Mouse (Mus musculus) kidney, adult 9 months (tissue): ENCODE data around the gene Rasa3.

Experiments used
- DNase-seq: peaks from one replicate; pipeline ENCODE4 v3.0.0; 2022

Gene Rasa3

DNA sequence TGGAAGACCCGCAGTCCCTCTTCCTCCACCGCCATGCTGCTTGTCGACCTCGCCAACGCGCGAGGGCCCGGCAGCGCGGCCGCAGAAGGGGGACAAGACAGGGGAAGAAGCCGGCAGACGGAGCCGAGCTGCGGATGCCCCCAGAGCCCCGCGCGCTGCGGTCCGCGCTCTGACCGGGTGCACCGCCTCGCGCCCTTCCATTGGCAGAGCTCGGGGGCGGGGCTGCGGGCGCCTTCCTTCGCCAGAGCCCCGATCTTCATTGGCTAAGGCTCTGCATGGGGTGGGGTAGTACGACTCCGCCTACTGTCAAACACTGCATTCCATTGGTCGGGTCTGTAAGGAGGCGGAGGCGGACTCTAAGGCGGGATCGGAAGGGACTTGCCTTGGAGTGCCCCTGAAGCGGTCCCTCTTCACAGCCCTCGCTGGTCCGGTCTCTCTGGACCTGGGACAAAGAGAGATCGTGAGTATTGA lies at the start of gene Rasa3:
Gene Rasa3, minus strand, starts transcription at position 191 of the 471 bp plus-strand sequence.
- DNase-seq = peak; percentile 97

DNA sequence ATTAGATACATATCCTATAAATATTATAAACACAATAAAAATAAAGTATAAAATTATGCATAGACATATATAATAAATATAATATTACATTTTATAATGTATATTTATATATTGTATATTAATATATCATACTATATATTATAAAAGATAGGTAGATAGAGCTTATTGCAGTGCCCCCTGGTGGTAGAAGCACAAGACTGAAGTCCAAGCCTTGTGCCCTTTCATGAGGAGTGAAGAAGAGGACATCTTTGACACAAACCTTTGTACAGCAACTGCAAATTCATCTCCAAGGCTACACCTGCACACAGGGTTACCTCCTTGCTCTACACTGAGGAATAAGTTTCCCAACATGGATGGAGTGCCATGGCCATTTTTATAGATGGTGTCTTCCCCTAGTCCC lies 48.3 kb upstream of the Rasa3 start:
- peak; percentile 54 for DNase-seq

DNA sequence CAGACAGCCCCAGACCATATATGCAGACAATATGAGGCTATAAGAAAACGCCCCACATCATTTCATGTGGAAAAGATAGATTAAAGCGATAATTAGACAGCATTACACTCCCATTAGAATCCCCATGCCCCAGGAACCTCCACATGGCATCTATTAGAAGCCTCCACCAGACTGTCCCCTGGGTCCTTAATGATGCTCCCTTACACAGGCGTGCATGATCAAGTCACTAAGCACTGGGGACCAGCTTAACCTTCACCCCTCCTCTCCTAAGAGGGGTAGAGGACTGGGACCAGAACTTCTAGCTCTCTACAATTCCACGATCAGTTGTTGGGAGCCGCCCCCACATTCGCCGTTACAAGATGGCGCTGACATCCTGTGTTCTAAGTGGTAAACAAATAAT lies 41.6 kb upstream of the Rasa3 start:
- DNase-seq = no peak

DNA sequence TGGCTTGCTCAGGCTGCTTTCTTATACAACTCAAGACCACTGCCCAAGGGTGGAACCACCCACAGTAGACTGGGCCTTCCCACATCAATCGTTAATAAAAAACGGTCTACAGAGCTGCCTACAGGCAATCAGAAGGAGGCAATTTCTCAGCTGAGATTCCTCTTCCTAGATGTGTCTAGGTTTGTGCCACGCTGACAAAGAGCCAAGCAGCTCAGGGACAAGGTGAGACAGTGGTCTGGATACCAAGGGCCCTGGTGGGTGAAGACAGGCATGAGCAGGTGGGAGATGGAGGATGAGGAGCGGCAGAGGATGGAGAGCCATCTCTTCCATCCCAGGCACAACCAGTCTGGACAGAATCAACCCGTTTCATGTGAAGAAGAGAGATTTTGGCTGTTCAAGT lies 31.1 kb upstream of the Rasa3 start:
- no peak for DNase-seq

DNA sequence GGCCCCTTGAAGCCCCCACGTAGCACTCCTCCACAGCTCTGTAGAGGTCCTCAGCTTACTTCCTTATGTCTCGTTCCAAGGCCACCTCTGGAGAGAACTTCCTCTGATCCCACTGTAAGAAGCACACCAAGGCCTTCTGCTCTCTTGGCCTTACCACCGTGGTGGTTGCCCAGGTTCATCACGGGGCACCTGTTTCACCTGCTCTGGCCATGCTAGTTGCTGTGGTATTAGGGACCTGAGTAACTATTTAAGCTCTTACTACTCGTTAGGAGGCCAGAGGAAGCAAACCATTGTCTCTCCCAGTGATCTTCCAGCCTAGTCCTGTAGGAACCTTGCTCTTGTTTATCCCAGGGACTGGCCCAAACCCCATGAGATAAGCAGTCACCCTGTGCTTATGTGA lies 29.5 kb upstream of the Rasa3 start:
- DNase-seq = no peak

DNA sequence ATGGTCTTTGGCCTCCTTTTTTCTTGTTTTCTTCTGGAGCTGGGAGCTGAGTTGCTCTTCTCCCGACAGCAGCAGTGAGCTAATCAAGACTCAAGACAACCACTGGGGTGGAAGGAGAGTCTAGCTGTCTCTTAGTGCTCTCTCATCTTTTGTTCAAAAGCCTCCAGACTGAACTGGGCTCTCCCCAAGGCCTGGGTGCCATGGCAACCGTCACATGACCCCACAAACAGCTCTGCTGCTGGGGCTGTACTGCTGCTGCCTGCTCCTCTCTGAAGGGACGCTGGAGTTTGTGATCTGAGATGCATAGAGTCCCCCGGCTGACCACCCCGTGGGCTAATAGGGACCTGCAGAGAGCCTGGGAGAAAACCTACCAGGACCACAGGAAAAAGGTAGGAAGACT lies 28.3 kb upstream of the Rasa3 start, which contains the start of gene Cfap97d2:
Gene Cfap97d2, plus strand, starts transcription at position 222 of the 400 bp plus-strand sequence.
- no peak for DNase-seq

DNA sequence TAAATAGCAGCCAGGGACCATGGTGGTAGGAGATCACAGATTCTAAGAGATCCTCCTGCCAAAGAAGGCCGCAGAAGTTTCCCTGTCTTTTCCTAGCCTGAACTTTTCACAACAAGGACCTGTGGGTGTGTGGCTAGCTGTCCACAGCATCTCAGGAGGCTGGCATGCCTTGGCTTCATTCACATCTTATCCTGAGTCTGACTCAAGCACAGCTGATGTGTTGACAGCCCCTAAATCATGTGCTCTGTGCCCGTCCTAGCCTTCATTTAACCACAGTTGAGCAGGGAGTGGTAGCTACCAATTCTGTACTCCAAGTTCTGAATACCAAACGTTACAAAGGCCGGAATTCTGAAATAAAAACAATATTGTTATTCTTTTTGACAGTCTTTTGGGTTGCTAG lies 26.9 kb upstream of the Rasa3 start:
- no peak for DNase-seq

DNA sequence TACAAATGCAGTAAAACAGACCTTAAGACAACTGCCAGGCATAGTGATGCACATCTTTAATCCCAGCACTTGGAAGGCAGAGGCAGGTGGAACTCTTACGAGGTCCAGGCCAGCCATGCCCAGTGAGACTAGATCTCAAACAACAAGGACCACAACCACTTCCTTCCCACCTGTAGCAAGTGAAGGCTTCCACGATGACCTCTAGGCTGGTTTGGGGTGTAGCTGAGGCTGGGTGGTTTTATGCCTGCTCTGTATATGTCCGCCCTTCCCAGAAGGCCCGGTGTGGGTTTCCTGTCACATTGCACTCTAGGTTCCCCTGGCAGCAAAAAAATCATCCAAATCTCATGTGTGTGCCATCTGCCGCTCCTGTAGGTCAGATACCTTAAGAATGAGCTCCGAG lies 26.4 kb upstream of the Rasa3 start:
- no peak for DNase-seq

DNA sequence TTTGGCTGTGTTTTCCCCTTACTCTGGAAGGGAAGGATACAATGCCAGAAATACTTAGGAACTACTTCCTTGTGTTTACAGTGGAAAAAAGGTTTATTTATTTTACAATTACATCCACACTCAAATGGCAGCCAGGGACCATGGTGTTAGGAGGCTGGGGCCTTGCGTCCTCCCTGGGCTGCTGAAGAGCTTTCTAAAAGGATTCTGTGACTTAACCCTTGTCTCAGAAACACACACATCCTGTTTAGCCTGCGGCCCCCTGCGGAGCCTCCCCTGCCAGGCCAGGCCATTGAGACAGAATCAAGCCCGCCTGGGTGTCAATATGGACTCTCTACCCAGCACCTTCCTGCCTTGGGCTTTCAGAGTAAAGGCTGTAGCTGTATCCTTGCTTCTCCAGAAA lies 25.4 kb upstream of the Rasa3 start:
- no peak for DNase-seq

DNA sequence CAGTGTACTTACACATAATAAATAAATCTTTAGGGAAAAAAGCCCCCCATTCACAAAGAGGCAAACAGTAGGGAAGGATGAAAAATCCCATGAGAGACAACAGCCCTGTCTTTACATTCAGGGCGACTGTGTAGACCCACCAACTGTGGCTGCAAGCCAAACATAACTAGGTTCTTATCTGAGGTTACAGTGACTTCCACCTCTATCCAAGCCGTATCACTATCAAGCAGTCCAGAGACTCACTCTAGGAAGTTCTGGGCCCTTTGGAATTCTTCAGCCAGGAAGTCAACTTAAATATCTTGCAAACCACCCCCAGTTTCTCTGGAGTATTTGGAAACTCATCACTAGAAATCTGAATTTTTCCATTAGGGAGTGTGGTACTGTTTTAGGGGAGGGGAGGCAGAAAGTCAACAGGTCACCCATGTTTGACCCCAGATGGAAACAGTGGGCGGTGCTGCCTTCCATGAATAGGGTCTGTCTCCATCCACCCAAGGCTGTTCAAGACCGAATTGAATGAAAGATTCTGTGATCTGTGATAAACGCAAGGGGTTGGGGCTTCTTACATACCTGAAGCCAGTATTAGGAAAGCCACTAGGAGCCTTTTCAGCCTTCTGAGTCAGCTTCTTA lies 22.0 kb upstream of the Rasa3 start:
- DNase-seq = no peak

DNA sequence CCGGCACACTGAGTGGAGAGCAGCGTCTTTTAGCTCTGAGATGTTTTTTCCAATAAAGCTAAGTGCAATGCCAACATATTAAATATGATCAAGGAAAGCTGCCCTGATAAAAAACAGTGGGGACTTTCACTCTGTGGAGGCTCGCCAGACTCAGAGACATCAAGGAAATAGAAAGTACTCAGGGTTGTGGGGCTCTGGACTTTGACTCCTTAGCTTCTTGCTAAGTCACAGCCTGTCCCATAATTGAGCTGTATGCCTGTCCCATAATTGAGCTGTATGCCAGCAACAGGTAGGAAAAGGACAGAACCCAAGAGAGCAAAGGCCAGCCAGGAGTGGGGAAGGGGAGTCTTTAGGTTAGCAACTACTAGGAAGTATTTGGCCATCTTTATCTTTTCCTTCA lies 20.9 kb upstream of the Rasa3 start:
- no peak for DNase-seq

DNA sequence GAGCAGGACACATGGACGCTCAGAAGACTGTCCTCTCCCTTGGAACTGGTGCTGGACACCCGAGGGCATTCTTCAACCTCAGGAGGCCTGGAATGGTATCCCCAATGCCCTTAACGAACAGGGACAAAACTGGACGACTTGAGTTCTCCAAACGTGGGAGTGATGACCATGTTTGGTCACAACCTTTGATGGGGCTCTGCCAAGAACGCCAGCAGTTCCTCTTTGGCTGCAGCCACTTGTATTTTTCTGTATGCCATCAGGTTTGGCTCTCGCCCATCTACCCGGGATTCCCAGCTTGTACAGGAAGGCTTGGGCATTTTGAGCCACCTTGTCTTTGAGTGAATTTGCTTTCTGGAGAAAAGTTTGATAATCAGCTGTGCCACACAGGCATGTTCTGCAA lies 20.3 kb upstream of the Rasa3 start:
- no peak for DNase-seq

DNA sequence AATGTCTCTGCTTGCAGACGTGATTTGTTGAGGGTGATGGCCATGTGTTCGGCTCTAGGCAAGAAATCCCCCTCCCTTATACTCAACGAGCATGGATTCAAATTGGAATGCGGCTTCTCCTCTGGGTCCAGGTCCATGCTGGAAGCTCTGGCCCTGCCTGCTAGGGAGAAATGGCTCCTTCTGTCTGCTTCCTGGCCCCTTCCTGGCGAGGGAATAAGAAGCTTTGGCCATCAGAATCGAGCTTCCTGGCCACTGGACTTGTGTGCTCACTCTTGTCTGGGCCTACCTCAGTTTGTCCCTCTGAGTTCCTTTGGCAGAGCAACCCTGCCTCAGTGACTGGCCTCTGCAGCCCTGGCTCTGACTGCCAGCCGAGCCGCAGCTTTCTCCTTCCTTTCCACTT lies 19.8 kb upstream of the Rasa3 start:
- no peak for DNase-seq

DNA sequence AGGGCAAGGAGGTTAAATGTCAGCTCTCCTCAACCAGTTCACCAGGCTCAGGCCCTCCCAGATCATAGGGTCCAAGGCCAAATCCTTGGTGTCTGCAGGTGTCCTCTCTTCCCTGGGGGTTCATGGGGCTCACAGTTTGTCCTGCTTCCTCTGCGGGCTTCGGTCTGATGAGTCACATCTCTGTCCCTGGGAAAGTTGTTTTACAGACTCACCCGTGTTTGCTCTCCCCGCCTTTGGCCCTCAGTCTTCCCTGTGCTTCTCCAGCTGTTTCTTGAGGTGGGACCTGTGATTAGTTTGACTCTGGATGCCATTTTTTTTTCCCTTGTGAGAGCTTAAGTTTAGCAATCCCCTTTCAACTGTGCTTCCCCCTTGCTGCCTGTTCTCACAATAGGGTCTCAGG lies 18.8 kb upstream of the Rasa3 start:
- DNase-seq = no peak

DNA sequence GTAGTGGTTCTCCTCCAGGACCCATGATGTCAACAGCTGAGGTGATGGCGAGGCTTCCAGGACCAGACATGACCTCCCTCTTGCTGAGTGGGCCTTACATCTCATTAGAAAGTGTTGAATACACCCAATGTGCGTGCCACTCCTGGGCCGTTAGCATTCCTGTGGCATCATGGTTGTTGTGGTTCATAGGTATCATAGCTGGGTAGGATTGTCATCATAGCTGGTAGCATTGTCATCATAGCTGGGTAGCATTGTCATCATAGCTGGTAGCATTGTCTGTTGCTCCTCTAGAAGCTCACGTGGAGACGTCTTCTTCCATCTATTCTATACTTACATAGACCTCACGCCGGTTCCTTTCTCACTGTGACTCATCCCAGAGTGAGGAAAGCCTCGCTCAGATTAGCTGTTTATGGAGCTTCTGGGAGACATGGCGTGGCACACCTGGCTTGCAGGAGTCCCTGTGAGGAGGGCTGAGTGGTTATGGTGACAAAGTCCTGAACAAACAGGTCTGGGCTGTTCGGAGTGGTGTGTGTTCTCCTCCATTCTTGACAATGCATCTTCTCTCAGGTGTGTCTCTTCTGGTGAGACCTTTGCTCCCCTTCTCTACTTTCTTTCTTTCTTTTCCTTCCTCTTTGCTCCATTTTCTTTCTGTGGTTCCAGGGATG lies 17.9 kb upstream of the Rasa3 start:
- DNase-seq = no peak

DNA sequence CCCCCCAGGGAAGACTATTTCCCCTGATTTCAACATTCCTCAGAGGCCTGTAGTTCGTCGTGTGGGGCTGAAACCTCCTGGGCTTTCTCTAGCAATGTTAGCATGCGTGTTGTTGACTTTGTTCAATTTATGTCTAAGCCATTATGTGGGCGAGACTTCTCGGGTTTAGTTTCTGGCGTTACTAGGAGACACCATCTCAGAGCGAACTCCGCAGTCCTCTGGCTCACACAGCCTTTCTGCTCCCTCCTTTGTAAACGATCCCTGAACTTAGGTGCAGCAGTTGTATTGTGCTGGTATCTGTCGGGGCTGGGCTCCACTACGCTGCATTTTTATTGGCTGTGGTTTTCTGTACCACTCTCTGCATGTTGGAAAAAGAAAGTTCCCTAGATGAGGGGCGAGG lies 17.3 kb upstream of the Rasa3 start:
- DNase-seq = no peak

DNA sequence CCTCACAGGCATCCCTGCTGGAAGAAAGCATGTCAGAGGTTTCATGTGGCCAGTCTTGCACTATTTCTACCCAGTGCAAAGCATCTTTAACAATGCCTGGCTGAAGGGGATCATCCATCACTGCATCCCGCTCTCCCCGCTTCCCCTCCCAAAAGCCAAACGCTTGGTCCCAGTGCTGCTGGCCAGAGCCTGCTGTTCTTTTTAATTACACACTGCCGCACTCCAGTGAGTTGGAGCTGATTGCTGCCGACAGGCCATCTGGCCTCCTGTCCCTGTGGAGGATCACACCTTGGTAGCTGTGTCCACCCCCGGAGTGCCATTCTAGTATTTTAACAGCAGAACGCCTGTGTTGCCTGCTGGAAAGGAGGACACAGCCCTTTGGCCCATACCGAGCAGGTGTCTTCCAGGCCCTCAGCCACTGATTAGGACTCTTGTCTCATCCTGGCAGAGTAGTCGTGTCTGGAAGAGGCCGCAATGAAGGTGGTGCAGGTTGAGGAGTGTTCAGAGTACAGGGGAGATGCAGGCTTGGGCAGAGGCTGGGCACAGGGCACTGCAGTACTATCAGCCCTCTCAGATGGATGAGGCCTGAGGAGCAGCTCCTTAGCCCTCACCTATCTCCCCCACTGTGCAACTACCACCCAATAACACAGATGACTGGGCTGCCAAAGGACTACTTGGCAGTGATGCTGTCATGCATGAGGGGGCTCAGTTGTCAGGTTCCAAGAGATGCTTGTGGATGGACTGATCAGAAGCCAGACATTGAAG lies 15.1 kb upstream of the Rasa3 start:
- DNase-seq = no peak

DNA sequence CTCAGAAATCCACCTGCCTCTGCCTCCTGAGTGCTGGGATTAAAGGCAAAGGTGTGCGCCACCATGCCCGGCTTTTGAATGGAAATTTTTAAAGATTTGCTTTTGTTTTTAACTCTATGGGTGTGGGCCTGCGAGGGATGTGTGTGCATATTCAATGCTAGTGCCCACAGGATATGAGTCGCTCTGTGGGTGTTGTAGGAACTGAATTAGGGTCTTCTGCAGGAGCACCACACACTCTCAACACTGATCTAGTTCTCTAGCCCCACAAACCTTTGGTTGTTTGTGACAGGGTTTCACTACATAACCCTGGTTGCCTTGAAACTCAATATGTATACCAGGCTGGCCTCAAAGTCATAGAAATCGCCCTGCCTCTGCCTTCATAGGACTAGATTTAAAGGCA lies 11.9 kb upstream of the Rasa3 start:
- DNase-seq = no peak

DNA sequence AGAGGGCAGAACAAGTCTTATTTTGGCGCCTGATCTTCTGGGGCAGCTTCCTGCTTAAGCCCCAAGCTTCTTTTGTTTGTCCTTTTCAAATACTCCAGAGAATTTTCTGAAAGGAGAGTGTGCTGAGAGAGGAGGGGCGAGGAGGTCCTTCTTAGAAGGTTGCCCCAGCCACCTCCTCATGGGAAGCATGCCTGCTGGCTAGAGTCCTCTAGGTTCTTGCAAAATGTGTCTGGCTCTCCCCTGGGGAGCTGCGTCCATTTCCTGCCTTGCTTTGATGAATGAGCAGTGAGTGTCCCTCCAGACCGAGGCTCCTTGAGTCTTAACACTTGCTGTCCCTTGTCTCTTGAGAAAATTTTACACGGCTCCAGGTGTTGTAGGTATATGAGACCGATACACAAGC lies 11.1 kb upstream of the Rasa3 start:
- no peak for DNase-seq

DNA sequence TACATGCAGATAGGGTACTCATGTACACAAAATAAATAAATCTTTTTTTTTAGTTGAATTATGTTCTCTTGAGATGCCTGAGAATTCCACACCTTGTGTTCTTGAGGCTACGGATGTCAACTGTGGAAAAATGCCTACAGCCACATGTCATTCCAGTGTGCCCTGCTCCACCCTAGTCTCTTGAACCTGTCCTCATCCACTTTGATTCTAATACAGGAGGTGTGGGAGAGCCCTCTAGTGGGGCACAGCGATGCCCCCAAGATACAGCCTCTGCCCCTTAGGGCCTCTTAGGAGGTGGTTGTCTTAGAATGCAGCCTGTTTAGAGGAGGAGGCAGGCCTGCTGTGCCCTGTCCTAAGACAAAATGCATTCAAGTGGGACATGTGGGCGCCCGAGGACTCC lies 10.5 kb upstream of the Rasa3 start:
- DNase-seq = no peak

DNA sequence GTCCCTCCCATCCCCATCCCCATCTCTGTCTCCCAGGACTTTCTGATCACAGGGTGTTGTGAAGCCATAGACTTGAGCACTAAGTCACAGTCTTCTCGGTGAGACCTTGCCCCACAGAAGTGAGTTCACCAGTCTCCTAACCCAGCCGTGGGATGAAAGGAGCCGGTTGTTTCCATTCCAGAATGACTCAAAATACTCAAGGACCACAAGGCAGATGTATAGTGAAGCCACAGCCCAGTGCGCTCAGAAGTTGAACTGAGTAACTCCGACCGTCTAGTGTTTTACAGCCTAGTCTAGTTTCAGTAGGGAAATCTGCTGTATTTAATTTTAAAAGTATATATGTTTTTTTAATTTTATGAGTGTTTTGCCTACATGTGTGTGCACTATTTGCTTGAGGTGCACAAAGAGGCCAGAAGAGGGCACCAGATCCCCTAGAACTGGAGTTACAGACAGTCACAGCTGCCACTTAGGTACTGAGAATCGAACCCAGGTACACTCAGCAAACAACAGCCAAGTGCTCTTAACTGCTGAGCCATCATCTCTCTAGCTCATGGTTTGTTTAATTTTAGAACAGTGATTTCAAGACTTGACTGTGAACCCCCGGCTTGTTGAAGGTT lies 9.8 kb upstream of the Rasa3 start:
- no peak for DNase-seq

DNA sequence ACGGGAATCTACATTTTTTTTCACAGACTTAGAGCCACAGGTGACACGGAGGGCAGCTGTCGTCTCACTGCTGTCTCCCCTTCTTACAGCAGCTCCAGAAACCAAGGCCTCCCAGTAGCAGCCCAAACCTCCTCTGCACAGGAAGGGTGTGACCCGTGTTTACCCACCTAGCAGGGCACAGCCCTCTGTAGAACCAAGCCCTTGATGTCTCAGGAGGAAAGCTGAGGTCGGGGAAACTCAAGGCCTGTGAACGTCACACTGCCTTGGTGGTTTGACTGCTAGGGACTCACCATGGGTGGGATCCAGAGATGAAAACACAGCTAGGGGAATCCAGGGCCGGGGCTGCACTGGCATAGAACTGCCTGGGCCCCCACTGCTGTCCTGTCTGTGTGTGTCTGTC lies 9.0 kb upstream of the Rasa3 start:
- DNase-seq = no peak

DNA sequence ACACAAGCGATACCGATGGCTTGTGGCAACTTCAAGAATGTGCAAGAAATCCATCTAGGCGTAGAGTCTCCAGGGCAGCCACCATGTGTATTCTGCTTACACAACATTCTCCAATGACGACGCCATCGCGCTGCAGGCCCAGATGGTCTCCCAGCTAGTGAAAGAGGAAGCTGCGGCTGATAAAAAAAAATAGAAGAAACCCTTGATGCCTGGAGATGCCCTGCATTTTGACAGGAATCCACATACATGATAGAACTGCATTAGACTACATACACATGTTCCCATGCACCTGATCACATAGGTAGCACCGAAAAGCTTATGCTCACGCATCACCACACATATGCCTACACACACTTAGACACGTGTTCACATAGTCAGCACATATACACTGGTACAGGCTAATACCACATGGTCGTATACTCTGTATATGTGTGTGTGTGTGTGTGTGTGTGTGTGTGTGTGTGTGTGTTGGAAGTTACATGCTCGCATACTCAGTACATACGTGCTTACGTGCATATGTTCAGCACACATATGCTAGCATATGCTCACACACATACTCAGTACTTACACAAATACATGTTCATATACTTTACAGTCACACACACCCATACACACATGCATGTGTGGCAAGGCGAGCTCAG lies 8.4 kb upstream of the Rasa3 start:
- no peak for DNase-seq
